Mouse (Mus musculus) liver, embryonic 16.5 days (tissue): ENCODE data around the gene Nxph4. TPM values are rescaled to one million over a fixed set of nuclear protein-coding genes. Genes with fewer than 3 reads are reported as not detected.

Experiments
- ATAC-seq: fragments of 200-750 bp; cut with Nextera tagmentation; 2 replicates; pipeline ENCODE4 v1.8.0; 2017; ENCODE audit warnings: low read depth, mild to moderate bottlenecking, moderate number of reproducible peaks, moderate library complexity
- H3K27ac ChIP-seq: fragments of 300-500 bp; sonication (generic); 2 replicates; pipeline ENCODE4 v1.5.1; 2014; ENCODE audit warnings: mild to moderate bottlenecking, low read length
- H3K27me3 ChIP-seq: fragments of 300-500 bp; sonication (generic); 2 replicates; pipeline ENCODE4 v1.6.1; 2014; ENCODE audit warnings: low read depth, low read length, mixed read lengths; ENCODE audit not compliant: control insufficient read depth, insufficient read depth
- H3K36me3 ChIP-seq: fragments of 300-500 bp; sonication (generic); 2 replicates; pipeline ENCODE4 v1.6.1; 2014; ENCODE audit warnings: mild to moderate bottlenecking; ENCODE audit not compliant: control insufficient read depth, insufficient read depth
- H3K4me1 ChIP-seq: fragments of 300-500 bp; sonication (generic); 2 replicates; pipeline ENCODE4 v1.6.1; 2014; ENCODE audit warnings: low read depth, low read length, mixed read lengths; ENCODE audit not compliant: control insufficient read depth
- H3K4me2 ChIP-seq: fragments of 300-500 bp; sonication (generic); 2 replicates; pipeline ENCODE4 v1.6.1; 2014; ENCODE audit warnings: low read depth, low read length, mixed read lengths
- H3K4me3 ChIP-seq: fragments of 300-500 bp; sonication (generic); 2 replicates; pipeline ENCODE4 v1.5.1; 2014; ENCODE audit warnings: low read depth, mild to moderate bottlenecking, low read length
- H3K9ac ChIP-seq: fragments of 300-500 bp; sonication (generic); 2 replicates; pipeline ENCODE4 v1.6.1; 2014; ENCODE audit warnings: low read depth, low read length
- H3K9me3 ChIP-seq: fragments of 300-500 bp; sonication (generic); replicated peaks from 2 replicates; pipeline ENCODE4 v1.6.1; 2016; ENCODE audit warnings: low read length; ENCODE audit not compliant: control insufficient read depth
- WGBS: fragments of 180-500 bp; shearing (Covaris S2); extraction: QIAGEN DNeasy Blood & Tissue Kit; methylation state at CpG from one replicate; pipeline ENCODE4 v1.1.7; 2014; ENCODE audit not compliant: insufficient replicate concordance; 5-methylcytosine and 5-hydroxymethylcytosine counted together
- polyA plus RNA-seq: library from polyadenylated mRNA; unstranded; fragments of >200 nt; fragmentation: Nextera tagmentation; extraction: Ambion mirVana; gene quantifications from 2 replicates; pipeline ENCODE4 v1.2.1, GENCODE M21; 2015

Gene Nxph4
- polyA plus RNA-seq, 1 experiment from 2014 or later = 0.14 TPM

GRCm38 (mm10) chr10:127536586-127537314, 2.4 kb upstream of the Nxph4 start:
- 9% methylated on average over 8 of the region's 8 CpGs for WGBS
- peaks cover 55% of the 10 kb centered on the region for H3K27me3 ChIP-seq
- H3K4me1 ChIP-seq = peaks cover 9% of the 10 kb centered on the region

GRCm38 (mm10) chr10:127534929-127535384, 598 bp upstream of the Nxph4 start:
- Histone ChIP-seq H3K4me2 (peak overlapping the region; percentile 50; the same call in 1 of the 2 replicates), H3K27ac (no peak overlapping the region), H3K9me3 (no peaks in the 10 kb centered on the region), H3K36me3 (no peaks in the 10 kb centered on the region), H3K4me3 (no peak overlapping the region), H3K9ac (no peak overlapping the region), H3K27me3 (peaks cover 73% of the 10 kb centered on the region), H3K4me1 (peaks cover 9% of the 10 kb centered on the region)
- no peak for ATAC-seq
- WGBS = 2% methylated on average over 30 of the region's 30 CpGs

More at GRCm38 (mm10) chr10:127536586-127537314, 2.4 kb upstream of the Nxph4 start:
- Histone ChIP-seq H3K4me2 (no peak overlapping the region), H3K27ac (no peak overlapping the region), H3K36me3 (no peaks in the 10 kb centered on the region), H3K9ac (no peak overlapping the region), H3K9me3 (no peaks in the 10 kb centered on the region), H3K4me3 (no peak overlapping the region)
- ATAC-seq = no peak

GRCm38 (mm10) chr10:127531548-127531947, 2.8 kb downstream of the Nxph4 start:
- no peak overlapping the region for H3K9ac ChIP-seq
- peaks cover 12% of the 10 kb centered on the region for H3K4me1 ChIP-seq
- H3K9me3 ChIP-seq = no peaks in the 10 kb centered on the region
- H3K27me3 ChIP-seq = peaks cover 100% of the 10 kb centered on the region
- no peak overlapping the region for H3K4me2 ChIP-seq
- no peaks in the 10 kb centered on the region for H3K36me3 ChIP-seq
- H3K4me3 ChIP-seq = no peak overlapping the region
- ATAC-seq = no peak
- H3K27ac ChIP-seq = no peak overlapping the region
- WGBS = 9% methylated on average over 4 of the region's 4 CpGs

- no peak overlapping the region for H3K9ac ChIP-seq
Observed at GRCm38 (mm10) chr10:127530945-127531344, 3.4 kb downstream of the Nxph4 start.

GRCm38 (mm10) chr10:127527481-127527880, 6.9 kb downstream of the Nxph4 start:
- 4% methylated on average over 17 of the region's 17 CpGs for WGBS
- ATAC-seq = no peak

More at GRCm38 (mm10) chr10:127530945-127531344, 3.4 kb downstream of the Nxph4 start:
- Histone ChIP-seq H3K36me3 (no peaks in the 10 kb centered on the region), H3K4me3 (no peak overlapping the region), H3K9me3 (no peaks in the 10 kb centered on the region), H3K4me1 (peaks cover 18% of the 10 kb centered on the region), H3K27ac (no peak overlapping the region), H3K27me3 (peaks cover 100% of the 10 kb centered on the region), H3K4me2 (no peak overlapping the region)
- 2% methylated on average over 25 of the region's 25 CpGs for WGBS
- ATAC-seq = no peak

GRCm38 (mm10) chr10:127526681-127527080, 7.7 kb downstream of the Nxph4 start:
- peak; percentile 19; the same call in 1 of the 2 replicates for ATAC-seq
- WGBS = under 1% methylated on average over 26 of the region's 26 CpGs

More at GRCm38 (mm10) chr10:127527481-127527880, 6.9 kb downstream of the Nxph4 start:
- H3K27ac ChIP-seq = no peak overlapping the region
- H3K36me3 ChIP-seq = no peaks in the 10 kb centered on the region
- no peak overlapping the region for H3K4me2 ChIP-seq
- no peak overlapping the region for H3K9ac ChIP-seq
- H3K9me3 ChIP-seq = no peaks in the 10 kb centered on the region
- H3K4me3 ChIP-seq = no peak overlapping the region
- H3K4me1 ChIP-seq = peaks cover 9% of the 10 kb centered on the region
- peaks cover 92% of the 10 kb centered on the region for H3K27me3 ChIP-seq

GRCm38 (mm10) chr10:127526048-127526447, 8.3 kb downstream of the Nxph4 start:
- Histone ChIP-seq H3K27me3 (peaks cover 78% of the 10 kb centered on the region), H3K27ac (no peak overlapping the region), H3K9me3 (no peaks in the 10 kb centered on the region), H3K4me2 (peak overlapping the region; percentile 42), H3K4me1 (peaks cover 12% of the 10 kb centered on the region), H3K36me3 (no peaks in the 10 kb centered on the region), H3K4me3 (peak overlapping the region; percentile 30), H3K9ac (no peak overlapping the region)
- ATAC-seq = no peak
- 1% methylated on average over 26 of the region's 26 CpGs for WGBS

More at GRCm38 (mm10) chr10:127526681-127527080, 7.7 kb downstream of the Nxph4 start:
- H3K9me3 ChIP-seq = no peaks in the 10 kb centered on the region
- H3K4me3 ChIP-seq = peak overlapping the region; percentile 30
- H3K4me2 ChIP-seq = peak overlapping the region; percentile 42
- H3K27ac ChIP-seq = no peak overlapping the region
- no peaks in the 10 kb centered on the region for H3K36me3 ChIP-seq
- peaks cover 11% of the 10 kb centered on the region for H3K4me1 ChIP-seq
- no peak overlapping the region for H3K9ac ChIP-seq
- peaks cover 84% of the 10 kb centered on the region for H3K27me3 ChIP-seq

GRCm38 (mm10) chr10:127524646-127525255, 9.6 kb downstream of the Nxph4 start:
- H3K9ac ChIP-seq = no peak overlapping the region
- peaks cover 10% of the 10 kb centered on the region for H3K36me3 ChIP-seq
- no peak overlapping the region for H3K4me2 ChIP-seq
- WGBS = 6% methylated on average over 23 of the region's 23 CpGs
- H3K27me3 ChIP-seq = peaks cover 65% of the 10 kb centered on the region
- H3K4me3 ChIP-seq = no peak overlapping the region
- no peaks in the 10 kb centered on the region for H3K9me3 ChIP-seq
- H3K4me1 ChIP-seq = peaks cover 25% of the 10 kb centered on the region
- no peak for ATAC-seq
- no peak overlapping the region for H3K27ac ChIP-seq

GRCm38 (mm10) chr10:127522088-127522581, 12.2 kb downstream of the Nxph4 start, which contains the start of gene Shmt2:
Shmt2 (minus strand) TSS chr10:127522444.
- ATAC-seq = peak; percentile 47
- peaks cover 31% of the 10 kb centered on the region for H3K4me1 ChIP-seq
- peaks cover 36% of the 10 kb centered on the region for H3K36me3 ChIP-seq
- H3K9me3 ChIP-seq = no peaks in the 10 kb centered on the region
- peak within 1 kb of the TSS; percentile 90 for H3K27ac ChIP-seq
- H3K4me3 ChIP-seq = peak within 1 kb of the TSS; percentile 72
- H3K27me3 ChIP-seq = peaks cover 39% of the 10 kb centered on the region
- peak within 1 kb of the TSS; percentile 79 for H3K9ac ChIP-seq
- H3K4me2 ChIP-seq = peak within 1 kb of the TSS; percentile 80
- under 1% methylated on average over 21 of the region's 21 CpGs for WGBS
